ENCODE assay signal across 8 mouse cellular contexts in the genomic region with DNA sequence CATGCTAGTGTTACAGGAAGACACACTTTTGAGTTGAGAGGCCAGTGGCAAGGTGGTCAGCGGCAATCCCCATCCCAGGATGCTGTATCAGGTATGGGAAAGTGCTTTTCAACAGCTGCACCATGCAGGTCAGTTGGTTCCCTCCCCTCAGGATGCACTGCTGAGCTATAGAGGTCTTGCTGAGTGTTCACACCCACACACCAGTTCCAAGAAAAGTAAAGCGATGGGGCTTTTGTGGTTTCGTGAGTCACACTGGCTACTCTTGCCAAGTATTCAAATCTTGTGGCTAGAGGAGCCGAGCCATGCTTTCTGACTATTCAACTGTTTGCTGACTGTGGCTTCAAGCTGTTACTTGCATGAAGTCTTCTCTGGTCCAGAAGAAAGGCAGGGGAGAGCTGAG. TPM values are rescaled to one million over a fixed set of nuclear protein-coding genes. Genes with fewer than 3 reads are reported as not detected.
DNase-seq lines count a peak whose midpoint lies in the region; ATAC-seq and TF ChIP-seq lines count a peak whose summit lies in the region.

No protein-coding gene starts in this region.

- no peak overlapping the region for H3K9ac ChIP-seq in midbrain, embryonic 11.5 days (ENCODE audit: low read length)
- no peak overlapping the region for H3K9ac ChIP-seq in midbrain, embryonic 14.5 days (replicated peaks; ENCODE audit: low read length)

- no peaks in the 10 kb centered on the region for H3K4me1 ChIP-seq in midbrain, embryonic 11.5 days (ENCODE audit: control insufficient read depth, insufficient read depth, low read length)
- no peaks in the 10 kb centered on the region for H3K4me1 ChIP-seq in midbrain, embryonic 14.5 days (ENCODE audit: control insufficient read depth, insufficient read depth, low read length)
- no peaks in the 10 kb centered on the region for H3K4me1 ChIP-seq in cerebellum, adult 2 months (ENCODE audit: control insufficient read depth, insufficient read depth, low read length)

- no peaks in the 10 kb centered on the region for H3K36me3 ChIP-seq in midbrain, embryonic 11.5 days (ENCODE audit: control insufficient read depth, insufficient read depth, low read length)
- H3K36me3 ChIP-seq in midbrain, embryonic 14.5 days (ENCODE audit: control insufficient read depth, insufficient read depth, low read length), result no peaks in the 10 kb centered on the region

- 80% methylated on average over 4 of the region's 4 CpGs for WGBS in midbrain, embryonic 11.5 days
- WGBS in midbrain, embryonic 14.5 days, result 76% methylated on average over 4 of the region's 4 CpGs
- WGBS in cerebellum, adult 2 months, result 44% methylated on average over 4 of the region's 4 CpGs

- no peak for TF ChIP-seq POLR2A in cerebellum, adult 2 months (IDR thresholded peaks at IDR 0.05; ENCODE audit: borderline replicate concordance, insufficient read depth, low read length)

- H3K27me3 ChIP-seq in midbrain, embryonic 11.5 days (ENCODE audit: control insufficient read depth, insufficient read depth, low read length), result no peaks in the 10 kb centered on the region
- no peaks in the 10 kb centered on the region for H3K27me3 ChIP-seq in midbrain, embryonic 14.5 days (ENCODE audit: control insufficient read depth, insufficient read depth, low read length)
- no peaks in the 10 kb centered on the region for H3K27me3 ChIP-seq in cerebellum, adult 2 months (ENCODE audit: control insufficient read depth, insufficient read depth, low read length)

- TF ChIP-seq CTCF in cerebellum, adult 2 months (IDR thresholded peaks at IDR 0.05; ENCODE audit: borderline replicate concordance, insufficient read depth, low read depth, low read length), result no peak

- DNase-seq in midbrain, embryonic 11.5 days (ENCODE audit: low spot score, missing footprints), result peak; percentile 56
- no peak for DNase-seq in midbrain, embryonic 14.5 days
- no peak for DNase-seq in ovary, postnatal 14 days (ENCODE audit: low spot score)
- no peak for DNase-seq in cerebellum, adult 9-11 months
- DNase-seq in cerebellum, adult 2 months, result no peak

- no peak overlapping the region for H3K4me3 ChIP-seq in midbrain, embryonic 11.5 days (ENCODE audit: low read depth, low read length)
- no peak overlapping the region for H3K4me3 ChIP-seq in midbrain, embryonic 14.5 days (replicated peaks; ENCODE audit: low read depth, low read length)
- no peak overlapping the region for H3K4me3 ChIP-seq in cerebellum, adult 2 months (replicated peaks; ENCODE audit: insufficient read depth, low read depth, low read length)

- H3K9me3 ChIP-seq in midbrain, embryonic 11.5 days (ENCODE audit: control insufficient read depth, low read length), result no peaks in the 10 kb centered on the region
- no peaks in the 10 kb centered on the region for H3K9me3 ChIP-seq in midbrain, embryonic 14.5 days (ENCODE audit: control insufficient read depth, low read length)

- no peak for ATAC-seq in midbrain, embryonic 11.5 days (ENCODE audit: low FRiP score)
- ATAC-seq in midbrain, embryonic 14.5 days (ENCODE audit: low FRiP score, low TSS enrichment), result no peak
- peak; percentile 98 for ATAC-seq in activated CD4-positive, CD25-positive, alpha-beta regulatory T cell, adult 4 months
- ATAC-seq in hematopoietic stem cell, adult 5-6 weeks (replicated peaks in 1 of 2; ENCODE audit: insufficient read depth in 1 of 2, low FRiP score in 2 of 2, low TSS enrichment in 1 of 2, low read depth in 1 of 2, poor library complexity in 2 of 2, severe bottlenecking in 2 of 2), result peak; percentile 96 to 97
- peak; percentile 90 for ATAC-seq in monocyte, adult 5-6 weeks (replicated peaks; ENCODE audit: insufficient number of reproducible peaks, low FRiP score, low TSS enrichment, poor library complexity, severe bottlenecking)

- H3K27ac ChIP-seq in midbrain, embryonic 11.5 days (ENCODE audit: low read depth, low read length), result no peak overlapping the region
- no peak overlapping the region for H3K27ac ChIP-seq in midbrain, embryonic 14.5 days (replicated peaks; ENCODE audit: low read depth, low read length)
- no peak overlapping the region for H3K27ac ChIP-seq in cerebellum, adult 2 months (ENCODE audit: insufficient read depth, low read length)

- H3K4me2 ChIP-seq in midbrain, embryonic 11.5 days, result no peak overlapping the region
- no peak overlapping the region for H3K4me2 ChIP-seq in midbrain, embryonic 14.5 days (ENCODE audit: low read length)

RNA-seq across cellular contexts. Expression of a gene that starts 5.1 kb away (rescaled TPM):
- polyA plus RNA-seq in midbrain, embryonic 11.5 days (2014; fragmentation: Nextera tagmentation; extraction: Ambion mirVana), result not detected in 2 replicates
- polyA plus RNA-seq in midbrain, embryonic 14.5 days (2014; fragmentation: Nextera tagmentation; extraction: Ambion mirVana), result not detected in 2 replicates
- polyA plus RNA-seq in activated CD4-positive, CD25-positive, alpha-beta regulatory T cell, adult 4 months (2017; shearing (Covaris generic)), result not detected
- total RNA-seq in hematopoietic stem cell, adult 5-6 weeks (2017), result not detected in 2 replicates
- total RNA-seq in monocyte, adult 5-6 weeks (2017), result not detected in 3 replicates
- polyA plus RNA-seq in cerebellum, adult 2 months (2012; rRNA removed), result not detected in 2 replicates

RNA-seq across cellular contexts. Expression of a gene that starts 46.0 kb away (rescaled TPM):
- polyA plus RNA-seq in midbrain, embryonic 11.5 days (2014; fragmentation: Nextera tagmentation; extraction: Ambion mirVana), result not detected in 2 replicates
- polyA plus RNA-seq in midbrain, embryonic 14.5 days (2014; fragmentation: Nextera tagmentation; extraction: Ambion mirVana), result not detected in 2 replicates
- polyA plus RNA-seq in activated CD4-positive, CD25-positive, alpha-beta regulatory T cell, adult 4 months (2017; shearing (Covaris generic)), result not detected
- not detected in 2 replicates for total RNA-seq in hematopoietic stem cell, adult 5-6 weeks (2017)
- not detected in 3 replicates for total RNA-seq in monocyte, adult 5-6 weeks (2017)
- polyA plus RNA-seq in cerebellum, adult 2 months (2012; rRNA removed), result not detected in 2 replicates

Comparison
In these comparisons a context has a peak if more than half of its experiments do, and no peak if none do; other contexts are left out.
1. ATAC-seq: peak in activated CD4-positive, CD25-positive, alpha-beta regulatory T cell, adult 4 months (single experiment), hematopoietic stem cell, adult 5-6 weeks (2 of 2) and monocyte, adult 5-6 weeks (single experiment); none in midbrain, embryonic 11.5 days (single experiment) and midbrain, embryonic 14.5 days (single experiment).